Mouse (Mus musculus): Measurements from ENCODE around the gene Cpt1b. TPM values are rescaled to one million over a fixed set of nuclear protein-coding genes. Genes with fewer than 3 reads are reported as not detected.

The Cpt1b gene
- polyA plus RNA-seq, 1 experiment: not detected

GRCm38 (mm10) chr15:89402471-89402870, 23.2 kb downstream of the Cpt1b start:
- H3K36me3 ChIP-seq (ENCODE audit: control insufficient read depth): no peaks in the 10 kb centered on the region
- no peaks in the 10 kb centered on the region for H3K27me3 ChIP-seq (ENCODE audit: control insufficient read depth)
- H3K4me1 ChIP-seq (ENCODE audit: control insufficient read depth): no peaks in the 10 kb centered on the region
- H3K4me3 ChIP-seq (replicated peaks): no peak overlapping the region
- peaks cover 5% of the 10 kb centered on the region; the same call in 1 of the 2 replicates for H3K9me3 ChIP-seq (ENCODE audit: control insufficient read depth, low read length)
- no peak for TF ChIP-seq TAL1 (IDR thresholded peaks at IDR 0.05; ENCODE audit: low read length)

- Histone ChIP-seq H3K27me3 (ENCODE audit: control insufficient read depth) (no peaks in the 10 kb centered on the region), H3K9me3 (ENCODE audit: control insufficient read depth, low read length) (0 out of 2 replicates have a peak, but pooled peaks cover 2% of the 10 kb centered on the region), H3K4me3 (replicated peaks) (no peak overlapping the region), H3K4me1 (ENCODE audit: control insufficient read depth) (no peaks in the 10 kb centered on the region), H3K36me3 (ENCODE audit: control insufficient read depth) (no peaks in the 10 kb centered on the region)
- no peak for TF ChIP-seq TAL1 (IDR thresholded peaks at IDR 0.05; ENCODE audit: low read length)
- TF ChIP-seq GATA1 (IDR thresholded peaks at IDR 0.05; ENCODE audit: low read length): no peak
Observed at GRCm38 (mm10) chr15:89399716-89400115, 25.9 kb downstream of the Cpt1b start.

- H3K4me1 ChIP-seq (ENCODE audit: control insufficient read depth): no peaks in the 10 kb centered on the region
- no peak overlapping the region for H3K4me3 ChIP-seq (replicated peaks)
- no peaks in the 10 kb centered on the region for H3K27me3 ChIP-seq (ENCODE audit: control insufficient read depth)
- H3K9me3 ChIP-seq (ENCODE audit: control insufficient read depth, low read length): 0 out of 2 replicates have a peak, but pooled peaks cover 2% of the 10 kb centered on the region
- no peaks in the 10 kb centered on the region for H3K36me3 ChIP-seq (ENCODE audit: control insufficient read depth)
- TF ChIP-seq TAL1 (IDR thresholded peaks at IDR 0.05; ENCODE audit: low read length): no peak
Observed at GRCm38 (mm10) chr15:89398146-89398545, 27.5 kb downstream of the Cpt1b start.

- H3K27me3 ChIP-seq (ENCODE audit: control insufficient read depth): no peaks in the 10 kb centered on the region; the same call in 1 of the 2 replicates
- H3K9me3 ChIP-seq (ENCODE audit: control insufficient read depth, low read length): no peaks in the 10 kb centered on the region
- H3K36me3 ChIP-seq (ENCODE audit: control insufficient read depth): no peaks in the 10 kb centered on the region
- no peak overlapping the region for H3K4me3 ChIP-seq (replicated peaks)
- no peaks in the 10 kb centered on the region for H3K4me1 ChIP-seq (ENCODE audit: control insufficient read depth)
- TF ChIP-seq GATA1 (IDR thresholded peaks at IDR 0.05; ENCODE audit: low read length) (no peak), TAL1 (IDR thresholded peaks at IDR 0.05; ENCODE audit: low read length) (no peak)
Observed at GRCm38 (mm10) chr15:89396883-89397282, 28.8 kb downstream of the Cpt1b start.

GRCm38 (mm10) chr15:89390081-89390480, 35.6 kb downstream of the Cpt1b start:
- Histone ChIP-seq H3K4me3 (replicated peaks) (no peak overlapping the region), H3K36me3 (ENCODE audit: control insufficient read depth) (no peaks in the 10 kb centered on the region), H3K9me3 (ENCODE audit: control insufficient read depth, low read length) (no peaks in the 10 kb centered on the region), H3K4me1 (ENCODE audit: control insufficient read depth) (no peaks in the 10 kb centered on the region), H3K27me3 (ENCODE audit: control insufficient read depth) (no peaks in the 10 kb centered on the region; the same call in none of the 2 replicates)
- TF ChIP-seq GATA1 (IDR thresholded peaks at IDR 0.05; ENCODE audit: low read length) (no peak), TAL1 (IDR thresholded peaks at IDR 0.05; ENCODE audit: low read length) (no peak)

- no peaks in the 10 kb centered on the region; the same call in none of the 2 replicates for H3K27me3 ChIP-seq (ENCODE audit: control insufficient read depth)
- H3K9me3 ChIP-seq (ENCODE audit: control insufficient read depth, low read length): no peaks in the 10 kb centered on the region
- TF ChIP-seq GATA1 (IDR thresholded peaks at IDR 0.05; ENCODE audit: low read length) (no peak), TAL1 (IDR thresholded peaks at IDR 0.05; ENCODE audit: low read length) (no peak)
- H3K4me1 ChIP-seq (ENCODE audit: control insufficient read depth): no peaks in the 10 kb centered on the region
- H3K36me3 ChIP-seq (ENCODE audit: control insufficient read depth): no peaks in the 10 kb centered on the region
- H3K4me3 ChIP-seq (replicated peaks): no peak overlapping the region
Observed at GRCm38 (mm10) chr15:89387127-89387526, 38.5 kb downstream of the Cpt1b start.

- no peak within 1 kb of the TSS for H3K4me3 ChIP-seq (replicated peaks)
- TF ChIP-seq GATA1 (IDR thresholded peaks at IDR 0.05; ENCODE audit: low read length) (no peak), TAL1 (IDR thresholded peaks at IDR 0.05; ENCODE audit: low read length) (no peak)
- no peaks in the 10 kb centered on the region for H3K9me3 ChIP-seq (ENCODE audit: control insufficient read depth, low read length)
- peaks cover 7% of the 10 kb centered on the region for H3K27me3 ChIP-seq (ENCODE audit: control insufficient read depth)
- no peaks in the 10 kb centered on the region for H3K36me3 ChIP-seq (ENCODE audit: control insufficient read depth)
- H3K4me1 ChIP-seq (ENCODE audit: control insufficient read depth): peaks cover under 1% of the 10 kb centered on the region
Observed at GRCm38 (mm10) chr15:89384617-89385016, 41.0 kb downstream of the Cpt1b start, which contains the start of gene Klhdc7b. Gene Klhdc7b, plus strand, starts transcription at chr15:89384917.

GRCm38 (mm10) chr15:89379429-89379828, 46.2 kb downstream of the Cpt1b start:
- TF ChIP-seq TAL1 (IDR thresholded peaks at IDR 0.05; ENCODE audit: low read length) (no peak), GATA1 (IDR thresholded peaks at IDR 0.05; ENCODE audit: low read length) (no peak)
- Histone ChIP-seq H3K4me1 (ENCODE audit: control insufficient read depth) (peaks cover 25% of the 10 kb centered on the region), H3K36me3 (ENCODE audit: control insufficient read depth) (no peaks in the 10 kb centered on the region), H3K27me3 (ENCODE audit: control insufficient read depth) (peaks cover 44% of the 10 kb centered on the region), H3K4me3 (replicated peaks) (peak overlapping the region; percentile 59), H3K9me3 (ENCODE audit: control insufficient read depth, low read length) (no peaks in the 10 kb centered on the region)

GRCm38 (mm10) chr15:89378831-89379401, 46.7 kb downstream of the Cpt1b start, which contains the start of gene Odf3b:
Gene Odf3b, minus strand, starts transcription at chr15:89379282.
- Histone ChIP-seq H3K27me3 (ENCODE audit: control insufficient read depth) (peaks cover 44% of the 10 kb centered on the region), H3K36me3 (ENCODE audit: control insufficient read depth) (no peaks in the 10 kb centered on the region), H3K4me1 (ENCODE audit: control insufficient read depth) (peaks cover 31% of the 10 kb centered on the region), H3K9me3 (ENCODE audit: control insufficient read depth, low read length) (no peaks in the 10 kb centered on the region), H3K4me3 (replicated peaks) (peak within 1 kb of the TSS; percentile 59)
- no peak for TF ChIP-seq GATA1 (IDR thresholded peaks at IDR 0.05; ENCODE audit: low read length)
- no peak for TF ChIP-seq TAL1 (IDR thresholded peaks at IDR 0.05; ENCODE audit: low read length)

All from erythroblast, embryonic 14.5 days (primary cell).